Mouse (Mus musculus): ENCODE data around the gene Babam2.

DNA sequence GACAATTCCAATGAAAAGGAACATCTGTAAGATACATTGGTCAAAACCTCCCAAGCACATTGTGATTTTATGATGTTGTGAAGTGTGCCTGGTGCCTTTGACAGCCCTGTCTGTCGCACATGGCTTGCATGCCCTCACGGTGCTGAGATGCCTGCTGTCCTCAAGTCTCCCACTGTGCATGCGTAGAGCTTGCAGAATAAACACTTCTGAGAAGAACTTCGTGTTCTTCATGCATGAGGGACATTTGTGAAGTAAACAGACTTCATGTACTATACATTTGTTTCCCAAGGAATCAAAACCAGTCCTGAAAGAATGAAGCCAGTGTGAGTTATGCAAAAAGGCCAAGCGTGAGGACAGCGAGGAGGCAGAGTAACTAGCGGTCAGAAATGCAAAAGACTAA is 208.3 kb downstream of the Babam2 start:
- TF ChIP-seq POLR2A (IDR thresholded peaks at IDR 0.05; ENCODE audit: insufficient read length, low read depth) (no peak), E2F4 (IDR thresholded peaks at IDR 0.05; ENCODE audit: insufficient read depth) (no peak), MYOG (IDR thresholded peaks at IDR 0.05; ENCODE audit: control insufficient read depth in 1 of 3, insufficient read depth in 1 of 3, insufficient read length in 2 of 3, low read depth in 2 of 3) (no peak), POLR2AphosphoS2 (IDR thresholded peaks at IDR 0.05; ENCODE audit: insufficient read length, low read depth) (no peak), TCF3 (IDR thresholded peaks at IDR 0.05; ENCODE audit: insufficient read length, low read depth) (no peak), MAX (IDR thresholded peaks at IDR 0.05; ENCODE audit: low read depth) (no peak), CEBPB (IDR thresholded peaks at IDR 0.05; ENCODE audit: insufficient read depth, poor library complexity, severe bottlenecking) (no peak), USF1 (IDR thresholded peaks at IDR 0.05; ENCODE audit: low read depth) (no peak), MYOD1 (IDR thresholded peaks at IDR 0.05; ENCODE audit: control insufficient read depth in 1 of 3, insufficient read length in 2 of 3, low read depth in 2 of 3) (no peak)
